Mouse (Mus musculus): Measurements from ENCODE around the gene Timm17b. TPM values are rescaled to one million over a fixed set of nuclear protein-coding genes. Genes with fewer than 3 reads are reported as not detected.
"Not testable (repeated sequence)": the region's sequence is repeated elsewhere in the genome, so short reads cannot be mapped to it uniquely, and the experiment has no call there.

Gene Timm17b
- 118 and 135 TPM in 2 replicates for polyA plus RNA-seq (2015; fragmentation: Nextera tagmentation; extraction: Ambion mirVana)

- peak; percentile 91 for DNase-seq (ENCODE audit: low spot score)
These were observed at the start of gene Timm17b, which contains the start of gene Pqbp1 for GRCm38 (mm10) chrX:7898880-7899874. Gene Timm17b (plus strand): TSS chrX:7899357. Gene Pqbp1 (minus strand): TSS chrX:7899269.

- peak; percentile 48 for DNase-seq (ENCODE audit: low spot score)
These were observed 44.6 kb upstream of the Timm17b start for GRCm38 (mm10) chrX:7854578-7854977.

- no peak for DNase-seq (ENCODE audit: low spot score)
These were observed 39.9 kb upstream of the Timm17b start for GRCm38 (mm10) chrX:7859191-7859753.

- DNase-seq (ENCODE audit: low spot score), result no peak
These were observed 36.0 kb upstream of the Timm17b start for GRCm38 (mm10) chrX:7863181-7863580.

GRCm38 (mm10) chrX:7864551-7864950, 34.6 kb upstream of the Timm17b start:
- no peak for DNase-seq (ENCODE audit: low spot score)

GRCm38 (mm10) chrX:7865343-7865742, 33.8 kb upstream of the Timm17b start:
- peak; percentile 48 for DNase-seq (ENCODE audit: low spot score)

- DNase-seq (ENCODE audit: low spot score), result no peak
These were observed 33.4 kb upstream of the Timm17b start for GRCm38 (mm10) chrX:7865786-7866185.

- no peak for DNase-seq (ENCODE audit: low spot score)
These were observed 32.0 kb upstream of the Timm17b start for GRCm38 (mm10) chrX:7867141-7867540.

- no peak for DNase-seq (ENCODE audit: low spot score)
These were observed 30.7 kb upstream of the Timm17b start for GRCm38 (mm10) chrX:7868506-7868905.

GRCm38 (mm10) chrX:7869826-7870225, 29.3 kb upstream of the Timm17b start:
- no peak for DNase-seq (ENCODE audit: low spot score)

- peak; percentile 91 for DNase-seq (ENCODE audit: low spot score)
These were observed 21.1 kb upstream of the Timm17b start, which contains the start of gene Pim2 for GRCm38 (mm10) chrX:7878007-7878419. Gene Pim2 (plus strand): TSS chrX:7878262.

GRCm38 (mm10) chrX:7878495-7878894, 20.7 kb upstream of the Timm17b start:
- DNase-seq (ENCODE audit: low spot score), result no peak

GRCm38 (mm10) chrX:7879819-7880218, 19.3 kb upstream of the Timm17b start:
- peak; percentile 66 for DNase-seq (ENCODE audit: low spot score)

GRCm38 (mm10) chrX:7883841-7884567, 15.2 kb upstream of the Timm17b start, which contains the start of gene Slc35a2:
Gene Slc35a2 (plus strand): TSS chrX:7884028.
- peak; percentile 64 for DNase-seq (ENCODE audit: low spot score)

- peak; percentile 10 for DNase-seq (ENCODE audit: low spot score)
These were observed 946 bp upstream of the Timm17b start for GRCm38 (mm10) chrX:7898211-7898610.

GRCm38 (mm10) chrX:7904441-7904840, 5.3 kb downstream of the Timm17b start:
- no peak for DNase-seq (ENCODE audit: low spot score)

GRCm38 (mm10) chrX:7907735-7908134, 8.6 kb downstream of the Timm17b start, which contains the start of gene Gm10491:
Gene Gm10491 (minus strand): TSS chrX:7907835.
- DNase-seq (ENCODE audit: low spot score), result no peak

GRCm38 (mm10) chrX:7909242-7909641, 10.1 kb downstream of the Timm17b start, which contains the start of gene Gm10490:
Gene Gm10490 (plus strand): TSS chrX:7909542.
- DNase-seq (ENCODE audit: low spot score), result not testable (repeated sequence)

GRCm38 (mm10) chrX:7910473-7910872, 11.3 kb downstream of the Timm17b start:
- DNase-seq (ENCODE audit: low spot score), result no peak

GRCm38 (mm10) chrX:7915669-7916068, 16.5 kb downstream of the Timm17b start:
- peak; percentile 15 for DNase-seq (ENCODE audit: low spot score)

- DNase-seq (ENCODE audit: low spot score), result not testable (repeated sequence)
These were observed 18.8 kb downstream of the Timm17b start for GRCm38 (mm10) chrX:7917960-7918359.
